Mouse (Mus musculus) forebrain, embryonic 12.5 days (tissue): ENCODE measurements around the gene Gm10778. TPM values are rescaled to one million over a fixed set of nuclear protein-coding genes. Genes with fewer than 3 reads are reported as not detected.

ENCODE experiments used
- ATAC-seq: fragments of 200-750 bp; cut with Nextera tagmentation; 2 replicates; pipeline ENCODE4 v1.8.0; 2017; ENCODE audit warnings: moderate TSS enrichment; ENCODE audit not compliant: low FRiP score
- H3K27ac ChIP-seq: fragments of 300-500 bp; sonication (generic); 2 replicates; pipeline ENCODE4 v1.5.1; 2016; ENCODE audit warnings: mild to moderate bottlenecking
- H3K27me3 ChIP-seq: fragments of 300-500 bp; sonication (generic); 2 replicates; pipeline ENCODE4 v1.6.1; 2016; ENCODE audit warnings: mild to moderate bottlenecking
- H3K36me3 ChIP-seq: fragments of 300-500 bp; sonication (generic); replicated peaks from 2 replicates; pipeline ENCODE4 v1.6.1; 2016; ENCODE audit warnings: mild to moderate bottlenecking
- H3K4me1 ChIP-seq: fragments of 300-500 bp; sonication (generic); 2 replicates; pipeline ENCODE4 v1.6.1; 2016
- H3K4me2 ChIP-seq: fragments of 300-500 bp; sonication (generic); 2 replicates; pipeline ENCODE4 v1.6.1; 2016; ENCODE audit warnings: mild to moderate bottlenecking, moderate library complexity
- H3K4me3 ChIP-seq: fragments of 300-500 bp; sonication (generic); replicated peaks from 2 replicates; pipeline ENCODE4 v1.5.1; 2016; ENCODE audit warnings: mild to moderate bottlenecking
- H3K9ac ChIP-seq: fragments of 300-500 bp; sonication (generic); 2 replicates; pipeline ENCODE4 v1.6.1; 2016; ENCODE audit warnings: mild to moderate bottlenecking
- H3K9me3 ChIP-seq: fragments of 300-500 bp; sonication (generic); 2 replicates; pipeline ENCODE4 v1.6.1; 2016
- WGBS: fragments of 180-500 bp; shearing (Covaris S2); methylation state at CpG from one replicate; pipeline ENCODE4 v1.1.7; 2016; 5-methylcytosine and 5-hydroxymethylcytosine counted together
- polyA plus RNA-seq: library from polyadenylated mRNA; unstranded; fragments of >200 nt; fragmentation: Nextera tagmentation; extraction: Ambion mirVana; gene quantifications from 2 replicates; pipeline ENCODE4 v1.2.1, GENCODE M21; 2016

The Gm10778 gene
- polyA plus RNA-seq, 1 experiment from 2014 or later: 4.5 TPM

DNA sequence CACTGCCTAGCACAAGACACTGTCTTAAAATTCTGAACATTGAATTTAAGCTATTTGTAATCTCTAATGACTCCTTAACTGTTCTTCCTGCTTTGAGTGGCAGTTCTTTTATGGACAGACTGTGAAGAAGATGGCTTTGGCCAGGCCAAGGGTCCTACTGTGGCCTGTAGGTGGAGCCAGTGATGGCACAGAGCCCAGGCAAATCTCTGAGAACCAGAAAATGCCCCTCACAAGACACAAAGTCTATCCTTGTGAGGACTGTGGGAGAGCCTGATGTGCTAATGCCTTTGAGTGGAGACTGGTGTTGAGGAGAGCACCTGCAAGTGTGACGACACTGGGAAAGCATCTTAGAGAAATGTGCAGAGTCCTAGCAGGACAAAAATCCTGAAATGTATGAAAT, 40.6 kb upstream of the Gm10778 start:
- peaks cover 7% of the 10 kb centered on the region for H3K27me3 ChIP-seq
- no peak for ATAC-seq
- H3K4me1 ChIP-seq: peaks cover 17% of the 10 kb centered on the region
- H3K9ac ChIP-seq: no peak overlapping the region
- H3K36me3 ChIP-seq: peaks cover 9% of the 10 kb centered on the region
- no peak overlapping the region for H3K4me2 ChIP-seq
- no peak overlapping the region for H3K27ac ChIP-seq
- H3K9me3 ChIP-seq: no peaks in the 10 kb centered on the region
- 79% methylated on average over 1 of the region's 1 CpGs for WGBS
- H3K4me3 ChIP-seq: no peak overlapping the region

DNA sequence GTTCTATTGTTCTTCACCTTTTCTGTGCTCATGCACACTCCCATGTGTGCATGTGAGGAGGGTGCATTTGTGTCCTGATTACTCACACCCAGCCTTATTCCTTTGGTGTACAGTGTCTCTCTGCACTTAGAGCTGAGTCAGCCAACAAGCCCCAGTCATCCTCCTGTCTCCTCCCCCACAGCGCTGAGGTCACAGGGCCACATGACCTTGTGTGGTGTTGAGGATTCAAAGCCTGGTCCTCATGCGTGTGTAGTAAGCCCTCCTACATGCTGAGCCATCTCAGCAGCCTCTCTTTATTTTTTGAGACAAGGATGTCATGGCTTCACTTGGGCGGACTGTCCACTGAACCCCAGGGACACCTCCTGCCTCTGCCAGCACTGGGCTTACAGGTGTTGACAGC, 36.1 kb upstream of the Gm10778 start:
- Histone ChIP-seq H3K27ac (no peak overlapping the region), H3K4me3 (no peak overlapping the region), H3K4me2 (no peak overlapping the region), H3K36me3 (peaks cover 9% of the 10 kb centered on the region), H3K4me1 (no peaks in the 10 kb centered on the region), H3K9me3 (no peaks in the 10 kb centered on the region), H3K27me3 (peaks cover 7% of the 10 kb centered on the region), H3K9ac (no peak overlapping the region)
- 70% methylated on average over 3 of the region's 3 CpGs for WGBS
- no peak for ATAC-seq

- H3K4me3 ChIP-seq: no peak overlapping the region
- no peak overlapping the region for H3K4me2 ChIP-seq
- H3K9me3 ChIP-seq: no peaks in the 10 kb centered on the region; the same call in 1 of the 2 replicates
- ATAC-seq: no peak
- no peak overlapping the region for H3K9ac ChIP-seq
- peaks cover 4% of the 10 kb centered on the region; the same call in 1 of the 2 replicates for H3K36me3 ChIP-seq
- H3K27me3 ChIP-seq: peaks cover 7% of the 10 kb centered on the region
- H3K27ac ChIP-seq: no peak overlapping the region
- no peaks in the 10 kb centered on the region for H3K4me1 ChIP-seq
- 68% methylated on average over 6 of the region's 6 CpGs for WGBS
Observed at GRCm38 (mm10) chr10:81615486-81615885, 33.4 kb upstream of the Gm10778 start.

GRCm38 (mm10) chr10:81619976-81620375, 28.9 kb upstream of the Gm10778 start:
- Histone ChIP-seq H3K9ac (no peak overlapping the region), H3K9me3 (no peaks in the 10 kb centered on the region; the same call in 1 of the 2 replicates), H3K27me3 (no peaks in the 10 kb centered on the region), H3K36me3 (peaks cover 42% of the 10 kb centered on the region), H3K4me1 (no peaks in the 10 kb centered on the region), H3K4me2 (no peak overlapping the region), H3K4me3 (no peak overlapping the region), H3K27ac (no peak overlapping the region)
- no peak for ATAC-seq
- WGBS: 83% methylated on average over 5 of the region's 5 CpGs

DNA sequence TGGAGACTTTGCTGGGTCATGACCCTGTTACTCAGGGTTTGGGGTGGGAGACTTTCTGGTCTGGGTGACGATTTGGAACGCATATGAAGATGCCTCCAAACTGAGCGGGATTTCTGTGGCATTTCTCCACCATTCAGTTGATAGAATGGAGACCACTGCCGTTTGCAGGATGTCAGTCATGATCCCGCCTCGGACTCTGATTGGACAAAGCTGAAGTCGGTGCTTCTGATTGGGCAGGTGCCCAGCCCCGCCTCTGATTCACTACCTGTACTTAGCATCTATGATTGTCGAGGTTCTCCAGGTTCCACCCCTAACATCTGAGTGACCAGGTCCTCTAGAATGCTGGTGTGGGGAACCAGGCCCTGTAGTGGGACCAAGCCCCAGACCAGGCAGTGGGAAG, 28.1 kb upstream of the Gm10778 start:
- Histone ChIP-seq H3K4me2 (no peak overlapping the region), H3K4me3 (no peak overlapping the region), H3K27me3 (no peaks in the 10 kb centered on the region), H3K27ac (no peak overlapping the region), H3K9ac (no peak overlapping the region), H3K4me1 (0 out of 2 replicates have a peak, but pooled peaks cover under 1% of the 10 kb centered on the region), H3K36me3 (peaks cover 50% of the 10 kb centered on the region), H3K9me3 (no peaks in the 10 kb centered on the region; the same call in 1 of the 2 replicates)
- ATAC-seq: no peak
- WGBS: 61% methylated on average over 9 of the region's 9 CpGs

- peaks cover 20% of the 10 kb centered on the region for H3K4me1 ChIP-seq
- no peaks in the 10 kb centered on the region; the same call in 1 of the 2 replicates for H3K9me3 ChIP-seq
- no peaks in the 10 kb centered on the region for H3K27me3 ChIP-seq
- ATAC-seq: no peak
- no peak overlapping the region for H3K4me2 ChIP-seq
- H3K27ac ChIP-seq: no peak overlapping the region
- no peak overlapping the region for H3K9ac ChIP-seq
- peaks cover 53% of the 10 kb centered on the region for H3K36me3 ChIP-seq
- no peak overlapping the region for H3K4me3 ChIP-seq
- 57% methylated on average over 8 of the region's 8 CpGs for WGBS
Observed at GRCm38 (mm10) chr10:81623441-81623840, 25.4 kb upstream of the Gm10778 start.

- Histone ChIP-seq H3K4me1 (peaks cover 20% of the 10 kb centered on the region), H3K36me3 (peaks cover 44% of the 10 kb centered on the region), H3K4me2 (peak overlapping the region; percentile 77), H3K27me3 (peaks cover 5% of the 10 kb centered on the region; the same call in 1 of the 2 replicates), H3K4me3 (peak overlapping the region; percentile 61), H3K9me3 (no peaks in the 10 kb centered on the region), H3K27ac (peak overlapping the region; percentile 85; the same call in 1 of the 2 replicates), H3K9ac (peak overlapping the region; percentile 68)
- 90% methylated on average over 22 of the region's 22 CpGs for WGBS
- peak; percentile 12; the same call in 1 of the 2 replicates for ATAC-seq
Observed at GRCm38 (mm10) chr10:81626101-81626993, 22.5 kb upstream of the Gm10778 start.

GRCm38 (mm10) chr10:81626994-81627835, 21.6 kb upstream of the Gm10778 start, which contains the start of gene Sirt6:
TSS of gene Sirt6 (minus strand) at chr10:81627797.
- WGBS: 6% methylated on average over 40 of the region's 40 CpGs
- Histone ChIP-seq H3K9me3 (no peaks in the 10 kb centered on the region), H3K27me3 (peaks cover 5% of the 10 kb centered on the region; the same call in 1 of the 2 replicates), H3K4me2 (peak within 1 kb of the TSS; percentile 77), H3K9ac (peak within 1 kb of the TSS; percentile 68), H3K4me1 (peaks cover 20% of the 10 kb centered on the region), H3K36me3 (peaks cover 37% of the 10 kb centered on the region), H3K27ac (peak within 1 kb of the TSS; percentile 85), H3K4me3 (peak within 1 kb of the TSS; percentile 61)
- ATAC-seq: peak; percentile 92

GRCm38 (mm10) chr10:81627836-81628220, 21.0 kb upstream of the Gm10778 start:
- peak; percentile 36; the same call in 1 of the 2 replicates for ATAC-seq
- peak overlapping the region; percentile 85 for H3K27ac ChIP-seq
- no peaks in the 10 kb centered on the region for H3K9me3 ChIP-seq
- H3K9ac ChIP-seq: peak overlapping the region; percentile 68
- peak overlapping the region; percentile 61 for H3K4me3 ChIP-seq
- H3K27me3 ChIP-seq: peaks cover 5% of the 10 kb centered on the region; the same call in 1 of the 2 replicates
- WGBS: 61% methylated on average over 7 of the region's 7 CpGs
- peak overlapping the region; percentile 77 for H3K4me2 ChIP-seq
- peaks cover 31% of the 10 kb centered on the region for H3K36me3 ChIP-seq
- peaks cover 20% of the 10 kb centered on the region for H3K4me1 ChIP-seq

DNA sequence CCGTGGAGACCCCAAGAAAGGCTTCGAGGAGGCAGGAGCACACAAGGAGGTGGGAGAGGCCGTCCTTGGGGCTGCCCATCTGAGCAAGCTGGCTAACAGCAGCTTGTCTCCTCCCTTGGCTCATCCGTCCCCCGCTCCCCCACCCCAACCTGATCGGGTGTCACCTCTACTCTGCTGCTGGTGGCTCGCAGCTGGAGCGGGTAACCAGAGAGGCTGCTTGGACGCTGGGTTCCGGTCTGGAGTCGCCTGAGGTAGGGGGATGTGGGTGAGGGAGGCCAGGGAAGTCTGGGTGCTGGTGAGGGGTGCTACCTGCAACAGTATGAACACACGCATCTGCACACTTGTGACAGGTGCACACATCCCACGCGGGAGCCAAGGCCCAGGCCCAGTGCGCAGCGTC, 20.5 kb upstream of the Gm10778 start, which contains the start of gene Ankrd24:
Gene Ankrd24 (plus strand): TSS at position 151 of the 400 bp plus-strand sequence.
- peaks cover 27% of the 10 kb centered on the region for H3K36me3 ChIP-seq
- no peak for ATAC-seq
- H3K27me3 ChIP-seq: peaks cover 5% of the 10 kb centered on the region; the same call in 1 of the 2 replicates
- peak within 1 kb of the TSS; percentile 77 for H3K4me2 ChIP-seq
- 86% methylated on average over 16 of the region's 16 CpGs for WGBS
- peak within 1 kb of the TSS; percentile 61 for H3K4me3 ChIP-seq
- peaks cover 25% of the 10 kb centered on the region for H3K4me1 ChIP-seq
- peak within 1 kb of the TSS; percentile 85 for H3K27ac ChIP-seq
- H3K9me3 ChIP-seq: no peaks in the 10 kb centered on the region
- H3K9ac ChIP-seq: peak within 1 kb of the TSS; percentile 68

- WGBS: 4% methylated on average over 36 of the region's 37 CpGs
- Histone ChIP-seq H3K27me3 (peaks cover 19% of the 10 kb centered on the region; the same call in 1 of the 2 replicates), H3K4me3 (peak overlapping the region; percentile 42), H3K27ac (peak overlapping the region; percentile 15), H3K4me2 (peak overlapping the region; percentile 69), H3K9ac (peak overlapping the region; percentile 50), H3K36me3 (no peaks in the 10 kb centered on the region), H3K9me3 (no peaks in the 10 kb centered on the region), H3K4me1 (peaks cover 13% of the 10 kb centered on the region)
- peak; percentile 93 for ATAC-seq
Observed at GRCm38 (mm10) chr10:81633253-81634099, 15.4 kb upstream of the Gm10778 start.
